16 mouse cellular contexts compared by ENCODE assay signal in the genomic region with DNA sequence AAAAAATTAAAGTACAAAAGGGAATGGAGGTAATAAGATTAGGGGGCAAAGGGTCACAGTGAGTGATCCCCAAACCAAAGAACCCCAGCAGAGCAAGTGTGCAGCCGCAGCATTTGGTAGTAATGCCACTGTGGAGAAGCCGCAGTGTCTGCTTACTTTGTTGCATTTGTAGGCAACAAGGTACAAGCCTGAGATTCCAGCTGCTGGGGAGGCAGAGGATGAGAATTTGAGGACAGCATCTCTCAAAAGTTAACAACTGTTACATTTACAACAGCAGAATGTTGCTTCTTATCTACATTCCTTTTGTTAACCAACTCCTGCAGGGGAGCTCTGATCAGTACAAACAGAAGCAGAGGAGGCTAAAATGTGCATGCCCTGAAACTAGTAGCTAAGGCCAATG.
DNase-seq lines count a peak whose midpoint lies in the region; ATAC-seq lines count a peak whose summit lies in the region.
"Had no signal": no experiment of that assay in that cellular context is flagged by ENCODE, and none has a peak within 500 bp of the region (broad histone marks: within the 10 kb centered on the region; RNA-seq: fewer than 3 reads in every experiment).

No protein-coding gene starts in this region.

- peaks cover 11% of the 10 kb centered on the region for H3K4me1 ChIP-seq in midbrain, embryonic 11.5 days (ENCODE audit: control insufficient read depth, insufficient read depth, low read length)
- H3K4me1 ChIP-seq in midbrain, embryonic 16.5 days (ENCODE audit: control insufficient read depth, insufficient read depth, low read length) = peaks cover 2% of the 10 kb centered on the region; the same call in 1 of the 2 replicates
- peaks cover 53% of the 10 kb centered on the region for H3K4me1 ChIP-seq in embryonic facial prominence, embryonic 14.5 days (ENCODE audit: control insufficient read depth, insufficient read depth, low read length)
- peaks cover 69% of the 10 kb centered on the region for H3K4me1 ChIP-seq in limb, embryonic 12.5 days (replicated peaks)

- H3K9ac ChIP-seq in midbrain, embryonic 11.5 days (ENCODE audit: low read length) = no peak overlapping the region
- no peak overlapping the region for H3K9ac ChIP-seq in midbrain, embryonic 16.5 days (ENCODE audit: low read depth, low read length)
- H3K9ac ChIP-seq in embryonic facial prominence, embryonic 14.5 days (ENCODE audit: low read depth, low read length) = 0 out of 2 replicates have a peak overlapping the region, but pooled peaks have one; percentile 26
- H3K9ac ChIP-seq in limb, embryonic 12.5 days (replicated peaks) = no peak overlapping the region
- H3K9ac ChIP-seq: heart, embryonic 15.5 days; liver, embryonic 14.5 days had no signal

- no peak overlapping the region for H3K4me3 ChIP-seq in midbrain, embryonic 11.5 days (ENCODE audit: low read depth, low read length)
- no peak overlapping the region for H3K4me3 ChIP-seq in midbrain, embryonic 16.5 days (ENCODE audit: low read depth, low read length)
- no peak overlapping the region for H3K4me3 ChIP-seq in embryonic facial prominence, embryonic 14.5 days (ENCODE audit: low read depth, low read length)
- no peak overlapping the region for H3K4me3 ChIP-seq in limb, embryonic 12.5 days (replicated peaks)
- H3K4me3 ChIP-seq: forebrain, embryonic 10.5 days; gastrocnemius, adult 2 months; heart, embryonic 15.5 days had no signal

- H3K27me3 ChIP-seq in midbrain, embryonic 11.5 days (ENCODE audit: control insufficient read depth, insufficient read depth, low read length) = no peaks in the 10 kb centered on the region; the same call in 1 of the 2 replicates
- H3K27me3 ChIP-seq in midbrain, embryonic 16.5 days (ENCODE audit: control insufficient read depth, insufficient read depth, low read depth, low read length) = no peaks in the 10 kb centered on the region
- H3K27me3 ChIP-seq in embryonic facial prominence, embryonic 14.5 days (replicated peaks; ENCODE audit: control insufficient read depth, insufficient read depth, low read length) = no peaks in the 10 kb centered on the region
- no peaks in the 10 kb centered on the region for H3K27me3 ChIP-seq in limb, embryonic 12.5 days
- H3K27me3 ChIP-seq: heart, embryonic 15.5 days had no signal

- no peaks in the 10 kb centered on the region for H3K36me3 ChIP-seq in midbrain, embryonic 11.5 days (ENCODE audit: control insufficient read depth, insufficient read depth, low read length)
- no peaks in the 10 kb centered on the region for H3K36me3 ChIP-seq in midbrain, embryonic 16.5 days (ENCODE audit: control insufficient read depth, insufficient read depth, low read length)
- H3K36me3 ChIP-seq in embryonic facial prominence, embryonic 14.5 days (ENCODE audit: control insufficient read depth, insufficient read depth, low read length) = no peaks in the 10 kb centered on the region
- no peaks in the 10 kb centered on the region for H3K36me3 ChIP-seq in limb, embryonic 12.5 days
- H3K36me3 ChIP-seq: forebrain, embryonic 10.5 days; heart, embryonic 15.5 days had no signal

- H3K27ac ChIP-seq in midbrain, embryonic 11.5 days (ENCODE audit: low read depth, low read length) = no peak overlapping the region
- H3K27ac ChIP-seq in midbrain, embryonic 16.5 days (ENCODE audit: low read length) = no peak overlapping the region
- H3K27ac ChIP-seq in embryonic facial prominence, embryonic 14.5 days (replicated peaks; ENCODE audit: low read depth, low read length) = peak overlapping the region; percentile 95
- H3K27ac ChIP-seq in limb, embryonic 12.5 days = peak overlapping the region; percentile 90
- H3K27ac ChIP-seq: gastrocnemius, adult 2 months; liver, embryonic 14.5 days had no signal

- H3K9me3 ChIP-seq in midbrain, embryonic 11.5 days (ENCODE audit: control insufficient read depth, low read length) = no peaks in the 10 kb centered on the region
- no peaks in the 10 kb centered on the region for H3K9me3 ChIP-seq in midbrain, embryonic 16.5 days (replicated peaks; ENCODE audit: control insufficient read depth, low read length, poor library complexity, severe bottlenecking)
- H3K9me3 ChIP-seq in embryonic facial prominence, embryonic 14.5 days (ENCODE audit: control insufficient read depth, low read length) = no peaks in the 10 kb centered on the region
- H3K9me3 ChIP-seq in limb, embryonic 12.5 days = no peaks in the 10 kb centered on the region
- H3K9me3 ChIP-seq: forebrain, embryonic 10.5 days; heart, embryonic 15.5 days had no signal

- peak; percentile 87 for DNase-seq in midbrain, embryonic 11.5 days (ENCODE audit: low spot score, missing footprints)
- no peak for DNase-seq in embryonic facial prominence, embryonic 14.5 days (ENCODE audit: low spot score)
- DNase-seq in testis, postnatal 14 days (ENCODE audit: low spot score) = peak; percentile 79
- no peak for DNase-seq in thymus, postnatal 36 days
- DNase-seq in retina, postnatal 1 day = no peak
- DNase-seq: cerebellum, adult 18-20 months; cerebellum, postnatal 36 days; gastrocnemius, adult 2 months; kidney, adult 11 months; layer of hippocampus, postnatal 36 days; thymus, adult 2 months had no signal

- no peak for ATAC-seq in midbrain, embryonic 11.5 days (ENCODE audit: low FRiP score)
- ATAC-seq in midbrain, embryonic 16.5 days = no peak
- no peak for ATAC-seq in embryonic facial prominence, embryonic 14.5 days (ENCODE audit: low read depth)
- no peak for ATAC-seq in limb, embryonic 12.5 days (ENCODE audit: insufficient number of reproducible peaks, insufficient read depth, low FRiP score, low TSS enrichment, low read depth)

- WGBS in midbrain, embryonic 11.5 days = 5% methylated on average over 2 of the region's 2 CpGs
- WGBS in midbrain, embryonic 16.5 days = 25% methylated on average over 2 of the region's 2 CpGs
- 39% methylated on average over 2 of the region's 2 CpGs for WGBS in embryonic facial prominence, embryonic 14.5 days
- WGBS in limb, embryonic 12.5 days = 52% methylated on average over 2 of the region's 2 CpGs

- H3K4me2 ChIP-seq in midbrain, embryonic 11.5 days = no peak overlapping the region
- H3K4me2 ChIP-seq in midbrain, embryonic 16.5 days (ENCODE audit: low read length) = no peak overlapping the region
- no peak overlapping the region for H3K4me2 ChIP-seq in embryonic facial prominence, embryonic 14.5 days (ENCODE audit: low read depth, low read length)
- H3K4me2 ChIP-seq in limb, embryonic 12.5 days = no peak overlapping the region
- H3K4me2 ChIP-seq: heart, embryonic 15.5 days had no signal

Comparison
In these comparisons a context has a peak if more than half of its experiments do, and no peak if none do; other contexts are left out.
1. DNase-seq: peak in midbrain, embryonic 11.5 days (single experiment) and testis, postnatal 14 days (single experiment); none in embryonic facial prominence, embryonic 14.5 days (single experiment), thymus, postnatal 36 days (0 of 2) and retina, postnatal 1 day (single experiment).
2. H3K27ac ChIP-seq: peak in embryonic facial prominence, embryonic 14.5 days (single experiment) and limb, embryonic 12.5 days (single experiment); none in midbrain, embryonic 11.5 days (single experiment) and midbrain, embryonic 16.5 days (single experiment).